Mouse (Mus musculus): Measurements from ENCODE around the gene Scamp3. TPM values are rescaled to one million over a fixed set of nuclear protein-coding genes. Genes with fewer than 3 reads are reported as not detected.

The Scamp3 gene
- total and polyA plus RNA-seq, 2 experiments from 2014 or later, result 77.5 to 139 TPM

DNA sequence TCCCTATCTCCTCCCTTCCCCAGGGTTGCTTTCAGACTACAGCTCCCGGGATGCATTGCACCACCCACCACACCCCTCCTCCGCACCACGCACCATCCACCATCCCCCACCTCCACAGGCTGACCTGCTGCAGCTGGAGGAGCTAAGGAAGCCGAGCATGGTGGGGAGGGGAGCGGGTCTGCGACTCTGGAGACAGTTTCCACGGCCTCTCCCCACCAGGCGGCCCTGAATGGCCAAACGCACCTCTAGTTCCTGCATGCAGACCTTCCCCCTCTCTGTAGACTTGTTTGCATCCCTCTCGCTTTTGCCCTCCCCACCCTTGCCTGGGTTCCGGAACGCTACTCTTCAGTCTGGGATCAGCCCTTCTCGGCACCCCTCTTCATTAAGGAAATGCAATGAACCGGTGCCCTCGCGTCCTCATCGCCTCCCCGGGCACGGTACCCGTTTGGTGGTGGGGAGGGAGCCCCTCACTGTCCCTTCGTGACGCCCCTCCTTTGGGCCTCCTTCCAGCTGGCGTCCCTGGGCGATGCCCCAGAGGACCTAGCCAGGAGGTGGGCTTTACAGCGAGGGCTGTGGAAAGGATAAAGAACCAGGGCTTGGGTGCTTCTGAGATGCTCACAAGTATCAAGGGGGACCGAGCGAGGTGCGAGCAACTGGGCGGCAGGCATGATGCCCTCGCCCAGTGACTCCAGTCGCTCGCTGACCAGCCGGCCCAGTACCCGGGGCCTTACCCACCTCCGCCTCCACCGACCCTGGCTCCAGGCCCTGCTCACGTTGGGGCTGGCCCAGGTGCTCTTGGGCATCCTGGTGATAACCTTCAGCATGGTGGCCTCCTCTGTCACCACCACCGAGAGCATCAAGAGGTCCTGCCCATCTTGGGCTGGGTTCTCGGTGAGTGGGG, 6.0 kb downstream of the Scamp3 start, which contains the start of gene Fam189b:
Fam189b (plus strand) TSS at position 86 of the 901 bp plus-strand sequence.
- ATAC-seq (peak; percentile 93), DNase-seq (ENCODE audit: low spot score) (peak; percentile 92)
- WGBS, result 6% methylated on average over 39 of the region's 39 CpGs
- Histone ChIP-seq H3K4me3 (ENCODE audit: low read length) (peak within 1 kb of the TSS; percentile 65), H3K4me1 (ENCODE audit: insufficient read depth, low read length) (peaks cover 11% of the 10 kb centered on the region), H3K27ac (peak within 1 kb of the TSS; percentile 90), H3K4me2 (ENCODE audit: low read depth, low read length) (peak within 1 kb of the TSS; percentile 99), H3K27me3 (ENCODE audit: insufficient read depth, low read length) (no peaks in the 10 kb centered on the region), H3K9me3 (ENCODE audit: low read length) (no peaks in the 10 kb centered on the region), H3K36me3 (ENCODE audit: insufficient read depth, low read length) (peaks cover 24% of the 10 kb centered on the region; the same call in 1 of the 2 replicates), H3K9ac (replicated peaks; ENCODE audit: low read length) (peak within 1 kb of the TSS; percentile 79)
- TF ChIP-seq CTCF (IDR thresholded peaks at IDR 0.05; ENCODE audit: low read depth), result peak; percentile 44

DNA sequence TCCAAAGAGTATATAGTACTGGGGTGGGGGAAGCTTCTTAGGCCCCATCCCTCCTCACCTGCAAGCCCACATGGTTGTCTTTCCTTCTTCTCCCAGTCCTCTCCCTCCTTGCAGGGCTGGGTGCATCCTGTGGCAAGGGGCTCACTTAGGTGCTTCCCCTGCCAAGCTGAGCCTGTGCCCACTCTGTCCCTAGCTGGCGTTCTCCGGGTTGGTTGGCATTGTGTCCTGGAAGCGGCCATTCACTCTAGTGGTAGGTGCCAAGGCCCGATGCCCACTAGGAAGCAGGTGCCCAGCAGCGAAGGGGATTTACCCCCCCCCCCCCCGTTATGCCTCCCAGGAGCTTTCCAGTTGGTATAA, 6.7 kb downstream of the Scamp3 start:
- ATAC-seq (peak; percentile 1; the same call in 1 of the 2 replicates), DNase-seq (ENCODE audit: low spot score) (peak; percentile 38)
- H3K27me3 ChIP-seq (ENCODE audit: insufficient read depth, low read length), result no peaks in the 10 kb centered on the region
- peaks cover 24% of the 10 kb centered on the region; the same call in 1 of the 2 replicates for H3K36me3 ChIP-seq (ENCODE audit: insufficient read depth, low read length)
- TF ChIP-seq CTCF (IDR thresholded peaks at IDR 0.05; ENCODE audit: low read depth), result no peak
- H3K9me3 ChIP-seq (ENCODE audit: low read length), result no peaks in the 10 kb centered on the region
- WGBS, result 50% methylated on average over 6 of the region's 6 CpGs
- peak overlapping the region; percentile 79 for H3K9ac ChIP-seq (replicated peaks; ENCODE audit: low read length)
- peak overlapping the region; percentile 65 for H3K4me3 ChIP-seq (ENCODE audit: low read length)
- peak overlapping the region; percentile 90 for H3K27ac ChIP-seq
- H3K4me1 ChIP-seq (ENCODE audit: insufficient read depth, low read length), result 0 out of 2 replicates have a peak, but pooled peaks cover 6% of the 10 kb centered on the region
- peak overlapping the region; percentile 99 for H3K4me2 ChIP-seq (ENCODE audit: low read depth, low read length)

DNA sequence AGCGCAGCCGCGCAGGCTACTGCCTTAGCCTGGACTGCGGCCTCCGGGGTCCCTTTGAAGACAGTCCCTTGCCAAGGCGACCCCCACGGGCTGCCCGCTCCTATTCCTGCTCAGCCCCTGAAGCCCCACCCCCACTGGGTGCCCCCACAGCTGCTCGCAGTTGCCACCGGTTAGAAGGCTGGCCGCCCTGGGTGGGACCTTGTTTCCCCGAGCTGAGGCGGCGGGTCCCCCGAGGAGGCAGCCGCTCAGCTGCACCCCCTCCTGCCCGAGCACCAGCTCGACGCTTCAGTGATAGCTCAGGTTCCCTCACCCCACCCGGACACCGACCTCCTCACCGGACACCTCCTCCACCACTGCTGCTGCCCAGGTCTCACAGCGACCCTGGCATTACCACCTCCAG, 9.9 kb downstream of the Scamp3 start:
- peaks cover 4% of the 10 kb centered on the region; the same call in 1 of the 2 replicates for H3K36me3 ChIP-seq (ENCODE audit: insufficient read depth, low read length)
- TF ChIP-seq CTCF (IDR thresholded peaks at IDR 0.05; ENCODE audit: low read depth), result no peak
- no peak for ATAC-seq
- 35% methylated on average over 23 of the region's 23 CpGs for whole genome bisulfite sequencing
- no peaks in the 10 kb centered on the region for H3K9me3 ChIP-seq (ENCODE audit: low read length)
- DNase-seq (ENCODE audit: low spot score), result no peak
- H3K27ac ChIP-seq, result no peak overlapping the region
- H3K4me2 ChIP-seq (ENCODE audit: low read depth, low read length), result no peak overlapping the region
- H3K4me1 ChIP-seq (ENCODE audit: insufficient read depth, low read length), result 0 out of 2 replicates have a peak, but pooled peaks cover 6% of the 10 kb centered on the region
- no peak overlapping the region for H3K9ac ChIP-seq (replicated peaks; ENCODE audit: low read length)
- H3K27me3 ChIP-seq (ENCODE audit: insufficient read depth, low read length), result no peaks in the 10 kb centered on the region
- H3K4me3 ChIP-seq (ENCODE audit: low read length), result no peak overlapping the region

DNA sequence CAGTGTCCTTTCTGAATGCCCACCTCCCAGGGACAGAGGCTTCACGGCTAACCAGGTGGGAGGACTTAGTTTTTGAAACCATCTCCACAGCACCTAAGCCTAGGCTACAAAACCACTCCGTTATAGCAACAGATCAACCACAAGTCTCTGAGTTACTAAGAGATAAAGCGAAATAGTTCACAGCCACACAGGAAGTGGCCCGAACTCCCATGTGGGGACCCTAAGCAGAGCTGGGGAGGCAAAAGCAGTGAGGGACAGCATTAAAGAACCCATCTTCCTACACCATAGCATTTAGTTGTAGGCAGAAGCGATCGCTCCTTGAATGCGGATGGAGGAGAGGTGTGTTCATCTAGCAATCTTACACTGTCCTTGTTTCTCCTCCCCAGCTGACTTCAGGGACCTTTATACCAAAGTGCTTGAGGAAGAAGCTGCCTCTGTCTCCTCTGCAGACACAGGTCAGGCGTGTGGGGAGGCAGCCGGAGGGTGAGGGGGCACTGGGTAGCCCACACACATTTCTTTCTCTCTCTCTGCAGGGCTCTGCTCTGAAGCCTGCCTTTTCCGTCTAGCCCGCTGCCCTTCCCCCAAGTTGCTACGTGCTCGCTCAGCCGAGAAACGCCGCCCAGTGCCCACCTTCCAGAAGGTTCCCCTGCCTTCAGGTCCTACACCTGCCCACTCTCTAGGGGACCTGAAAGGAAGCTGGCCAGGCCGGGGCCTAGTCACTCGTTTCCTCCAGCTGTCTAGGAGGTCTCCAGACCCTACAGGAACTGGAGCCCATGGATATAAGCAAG, 10.6 kb downstream of the Scamp3 start:
- TF ChIP-seq CTCF (IDR thresholded peaks at IDR 0.05; ENCODE audit: low read depth), result no peak
- no peak for ATAC-seq
- 61% methylated on average over 18 of the region's 18 CpGs for WGBS

DNA sequence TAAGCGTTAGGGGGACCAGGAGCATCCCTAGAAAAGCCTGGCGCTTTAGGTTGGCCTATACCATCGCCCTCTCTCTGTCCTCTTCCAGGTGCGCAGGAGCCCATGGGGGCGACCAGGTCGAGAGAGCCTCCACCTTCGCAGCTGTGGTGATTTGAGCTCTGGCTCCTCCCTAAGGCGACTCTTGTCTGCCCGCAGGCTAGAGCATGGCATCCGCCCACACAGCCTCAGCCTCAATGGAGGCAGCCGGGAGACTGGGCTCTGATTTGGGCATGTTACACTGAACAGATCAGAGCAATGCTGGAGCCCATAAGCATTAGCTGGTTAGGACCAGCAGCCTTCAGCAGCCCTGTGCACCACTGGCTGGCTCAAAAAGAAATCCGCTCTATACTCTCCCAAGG, 11.2 kb downstream of the Scamp3 start:
- DNase-seq (ENCODE audit: low spot score) (no peak), ATAC-seq (no peak)
- Histone ChIP-seq H3K27me3 (ENCODE audit: insufficient read depth, low read length) (no peaks in the 10 kb centered on the region), H3K4me2 (ENCODE audit: low read depth, low read length) (no peak overlapping the region), H3K36me3 (ENCODE audit: insufficient read depth, low read length) (no peaks in the 10 kb centered on the region), H3K9me3 (ENCODE audit: low read length) (no peaks in the 10 kb centered on the region), H3K27ac (no peak overlapping the region), H3K4me1 (ENCODE audit: insufficient read depth, low read length) (0 out of 2 replicates have a peak, but pooled peaks cover 6% of the 10 kb centered on the region), H3K9ac (replicated peaks; ENCODE audit: low read length) (no peak overlapping the region), H3K4me3 (ENCODE audit: low read length) (no peak overlapping the region)
- 70% methylated on average over 12 of the region's 12 CpGs for WGBS
- TF ChIP-seq CTCF (IDR thresholded peaks at IDR 0.05; ENCODE audit: low read depth), result no peak

More for the DNA sequence above, 10.6 kb downstream of the Scamp3 start:
- Histone ChIP-seq H3K9me3 (ENCODE audit: low read length) (no peaks in the 10 kb centered on the region), H3K9ac (replicated peaks; ENCODE audit: low read length) (no peak overlapping the region), H3K27ac (no peak overlapping the region), H3K4me1 (ENCODE audit: insufficient read depth, low read length) (0 out of 2 replicates have a peak, but pooled peaks cover 6% of the 10 kb centered on the region), H3K4me3 (ENCODE audit: low read length) (no peak overlapping the region), H3K36me3 (ENCODE audit: insufficient read depth, low read length) (no peaks in the 10 kb centered on the region), H3K4me2 (ENCODE audit: low read depth, low read length) (no peak overlapping the region), H3K27me3 (ENCODE audit: insufficient read depth, low read length) (no peaks in the 10 kb centered on the region)
- no peak for DNase-seq (ENCODE audit: low spot score)

DNA sequence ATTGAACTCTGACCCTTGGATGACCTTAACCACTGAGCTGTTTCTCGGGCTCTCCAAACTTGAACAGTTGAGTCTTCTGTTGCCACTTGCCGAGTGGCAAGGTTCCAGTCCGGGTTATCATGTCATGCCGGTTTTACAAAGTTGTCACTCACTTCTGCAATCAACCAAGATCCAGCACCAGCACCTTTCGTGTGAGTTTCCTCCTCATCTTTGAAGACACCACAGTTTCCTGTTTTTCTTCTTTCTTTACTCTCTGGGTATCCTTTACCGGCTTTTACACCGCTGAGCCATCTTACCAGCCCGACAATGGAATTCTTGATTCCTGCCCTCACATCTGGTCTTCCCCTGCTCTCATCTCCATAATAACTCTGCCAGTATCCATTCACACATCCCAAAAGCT, 13.2 kb downstream of the Scamp3 start:
- no peak overlapping the region for H3K27ac ChIP-seq
- ATAC-seq, result no peak
- H3K9ac ChIP-seq (replicated peaks; ENCODE audit: low read length), result no peak overlapping the region
- no peak overlapping the region for H3K4me2 ChIP-seq (ENCODE audit: low read depth, low read length)
- WGBS, result 81% methylated on average over 8 of the region's 8 CpGs
- no peak for DNase-seq (ENCODE audit: low spot score)
- no peaks in the 10 kb centered on the region for H3K4me1 ChIP-seq (ENCODE audit: insufficient read depth, low read length)
- no peaks in the 10 kb centered on the region for H3K9me3 ChIP-seq (ENCODE audit: low read length)
- no peaks in the 10 kb centered on the region for H3K36me3 ChIP-seq (ENCODE audit: insufficient read depth, low read length)
- no peak overlapping the region for H3K4me3 ChIP-seq (ENCODE audit: low read length)
- no peak for TF ChIP-seq CTCF (IDR thresholded peaks at IDR 0.05; ENCODE audit: low read depth)
- no peaks in the 10 kb centered on the region for H3K27me3 ChIP-seq (ENCODE audit: insufficient read depth, low read length)

All from hindbrain, postnatal 0 days (tissue).